Mouse (Mus musculus) urinary bladder, postnatal 0 days (tissue): ENCODE results near the gene Nim1k. TPM values are rescaled to one million over a fixed set of nuclear protein-coding genes. Genes with fewer than 3 reads are reported as not detected.

Source experiments
- polyA plus RNA-seq: library from polyadenylated mRNA; unstranded; fragments of >200 nt; fragmentation: Nextera tagmentation; extraction: Ambion mirVana; gene quantifications from 2 replicates; pipeline ENCODE4 v1.2.1, GENCODE M21; 2015

Gene Nim1k
- polyA plus RNA-seq, result 0.31 and 0.39 TPM in 2 replicates

DNA sequence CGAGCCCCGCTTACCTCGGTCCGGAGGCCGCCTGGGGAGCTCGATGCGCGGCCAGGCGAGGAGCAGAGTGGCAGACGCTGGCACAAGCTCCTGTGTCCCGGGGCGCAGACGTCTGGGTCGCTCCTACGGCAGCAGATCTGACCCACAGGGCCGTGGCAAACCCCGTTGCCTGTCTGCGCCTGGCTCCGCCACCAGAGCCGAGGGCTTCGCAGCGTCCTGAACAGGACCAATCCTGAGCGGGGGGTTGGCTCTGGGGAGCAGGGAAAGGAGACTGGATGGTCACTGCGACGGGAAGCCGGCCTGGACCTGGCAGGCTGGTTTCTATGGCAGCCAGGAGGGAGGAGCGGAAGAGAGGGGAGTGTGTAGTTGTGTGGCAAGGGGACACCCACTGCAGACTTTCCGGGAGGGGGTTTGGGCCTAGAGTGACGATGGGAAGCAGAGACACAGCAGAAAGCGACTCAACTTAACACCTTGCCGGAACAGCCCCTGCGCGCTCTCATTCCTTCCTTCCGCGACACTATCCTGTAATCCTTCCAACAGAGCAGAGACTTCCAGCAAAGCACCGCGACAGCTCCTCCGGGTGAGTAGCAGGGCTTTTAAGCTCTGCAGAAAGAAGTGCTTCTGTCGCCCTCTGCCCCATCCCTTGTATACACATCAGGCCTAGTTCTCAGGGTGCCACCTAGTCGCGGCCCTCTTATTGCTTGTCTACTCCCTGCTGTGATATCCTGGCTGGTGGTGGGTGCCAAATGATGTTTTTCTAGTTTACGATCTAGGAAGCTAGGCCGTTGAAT lies at the start of gene Nim1k:
Gene Nim1k, minus strand, starts transcription at position 202 of the 791 bp plus-strand sequence.

DNA sequence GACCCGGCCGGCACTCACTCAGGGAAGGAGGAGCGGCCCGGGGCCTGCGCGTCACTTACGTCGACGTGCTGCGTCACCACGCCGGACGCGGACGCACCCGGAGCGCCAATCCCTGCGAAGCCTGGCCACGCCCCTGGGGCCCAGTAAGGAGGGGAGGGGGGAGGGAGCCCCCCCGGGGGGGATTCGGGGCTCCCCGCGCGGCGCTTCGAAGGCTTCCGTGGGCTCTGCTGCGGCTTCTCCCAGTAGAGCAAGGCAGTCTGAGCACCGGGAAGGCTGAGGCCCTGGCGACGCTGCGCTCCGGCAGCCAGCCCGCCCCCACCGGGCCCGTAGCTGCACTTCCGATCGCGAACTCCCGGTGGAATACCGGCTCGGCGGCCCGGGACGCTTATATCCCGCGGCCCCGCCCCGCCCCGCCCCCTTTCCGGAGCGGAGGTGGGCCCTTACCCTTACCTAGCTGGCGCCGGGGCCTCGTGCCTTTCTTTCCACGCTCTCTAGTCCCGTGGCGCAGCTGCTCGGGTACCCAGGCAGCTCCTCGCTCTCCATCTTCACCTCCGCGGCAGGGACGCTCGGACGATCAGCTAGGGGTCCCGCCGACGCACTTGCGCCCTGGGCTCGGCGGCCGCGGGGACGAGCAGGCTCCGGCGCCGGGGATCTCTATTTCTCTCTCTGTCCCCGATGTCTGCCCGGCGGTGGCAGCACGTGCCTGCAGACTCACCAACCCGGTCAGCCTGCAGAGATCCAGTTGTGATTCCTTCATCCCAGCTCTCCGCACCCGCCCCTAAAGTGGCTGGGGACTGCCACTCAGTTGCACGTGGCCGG lies 35.3 kb upstream of the Nim1k start, which contains the start of gene Zfp131:
Gene Zfp131, minus strand, starts transcription at position 129 of the 819 bp plus-strand sequence.

DNA sequence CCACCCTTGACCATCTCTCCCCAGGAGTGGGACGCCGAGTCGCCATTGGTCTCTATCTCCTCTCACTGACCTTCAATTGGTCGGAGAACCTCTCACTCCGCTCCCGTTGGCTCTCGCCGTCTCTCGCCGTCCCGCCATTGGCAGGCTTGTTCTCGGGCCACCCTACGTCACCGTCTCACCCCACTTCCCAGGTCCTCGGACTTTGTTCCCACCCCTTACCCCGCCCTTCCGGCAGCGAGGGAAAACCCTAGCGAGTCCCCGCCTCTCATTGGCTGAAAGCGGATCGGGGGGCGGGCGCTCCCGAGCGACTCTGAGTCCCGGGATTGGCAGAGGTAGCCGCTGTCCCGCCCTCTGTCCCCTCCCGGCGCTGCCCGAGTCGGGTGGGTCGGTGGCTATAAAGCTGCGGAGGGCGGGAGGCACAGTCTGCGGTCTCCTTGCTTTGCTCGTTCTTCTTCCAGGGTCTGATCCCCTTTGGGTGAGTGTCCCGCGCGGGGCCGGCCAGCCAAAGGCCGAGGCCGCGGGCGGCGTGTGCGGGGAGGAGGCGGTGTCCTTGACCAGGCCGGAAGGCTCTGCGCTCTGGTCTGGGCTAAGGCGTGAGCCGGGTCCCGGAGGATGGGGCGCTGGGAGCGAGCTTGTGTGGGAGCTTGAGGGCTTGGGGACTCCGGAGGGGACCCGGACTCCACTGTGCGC lies 65.5 kb downstream of the Nim1k start, which contains the start of gene Hmgcs1:
Gene Hmgcs1, plus strand, starts transcription at position 341 of the 690 bp plus-strand sequence.

Other genes starting within 250 kb of the Nim1k start
- not detected in 2 replicates for gene Ccl28, start 132.1 kb downstream of the Nim1k start, polyA plus RNA-seq
- gene Hmgcs1, start 65.5 kb downstream of the Nim1k start, polyA plus RNA-seq, result 130 and 305 TPM in 2 replicates
- 17.9 and 22.7 TPM in 2 replicates for gene Zfp131, start 35.0 kb upstream of the Nim1k start, polyA plus RNA-seq
- gene AF067063, start 74.3 kb upstream of the Nim1k start, polyA plus RNA-seq, result not detected in 2 replicates
- not detected in 2 replicates for gene D13Ertd608e, start 80.1 kb upstream of the Nim1k start, polyA plus RNA-seq
- gene Tcstv1, start 138.9 kb upstream of the Nim1k start, polyA plus RNA-seq, result not detected in 2 replicates
- gene Gm21761, start 173.4 kb upstream of the Nim1k start, polyA plus RNA-seq, result not detected in 2 replicates
- not detected in 2 replicates for gene B020031M17Rik, start 194.9 kb upstream of the Nim1k start, polyA plus RNA-seq